Mouse (Mus musculus) 416B (cell line): ENCODE data around the gene Mfn2.
"Not testable (repeated sequence)": the region's sequence is repeated elsewhere in the genome, so short reads cannot be mapped to it uniquely, and the experiment has no call there.

ENCODE experiments used
- DNase-seq: peaks from one replicate; pipeline ENCODE4 v3.0.0; 2011; ENCODE audit warnings: low read depth

The Mfn2 gene

GRCm38 (mm10) chr4:147867563-147868449, 36.7 kb downstream of the Mfn2 start:
- DNase-seq = no peak

- DNase-seq = not testable (repeated sequence)
Measured at GRCm38 (mm10) chr4:147866793-147867192, 37.7 kb downstream of the Mfn2 start.

- DNase-seq = no peak
Measured at GRCm38 (mm10) chr4:147866056-147866455, 38.4 kb downstream of the Mfn2 start.

DNA sequence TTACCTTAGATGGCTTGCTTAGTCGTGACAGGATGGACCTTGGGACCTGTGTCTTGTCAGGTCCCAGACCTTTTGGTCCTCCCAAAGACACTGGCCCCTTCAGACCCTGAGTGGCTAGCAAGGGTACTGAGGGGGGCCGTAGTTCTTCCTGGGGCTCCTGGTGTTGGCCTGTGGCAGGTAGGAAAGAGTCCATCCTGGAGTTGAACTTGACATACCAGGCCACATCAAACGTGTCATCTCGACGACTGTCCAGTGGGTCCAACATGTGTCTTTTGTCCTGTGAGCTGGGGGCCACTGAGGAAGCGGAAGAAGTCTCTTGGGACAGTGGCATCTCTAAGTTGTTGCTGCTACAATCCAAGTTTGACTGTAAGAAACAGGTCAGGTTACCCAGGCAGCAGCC, 38.9 kb downstream of the Mfn2 start:
- DNase-seq = no peak

DNA sequence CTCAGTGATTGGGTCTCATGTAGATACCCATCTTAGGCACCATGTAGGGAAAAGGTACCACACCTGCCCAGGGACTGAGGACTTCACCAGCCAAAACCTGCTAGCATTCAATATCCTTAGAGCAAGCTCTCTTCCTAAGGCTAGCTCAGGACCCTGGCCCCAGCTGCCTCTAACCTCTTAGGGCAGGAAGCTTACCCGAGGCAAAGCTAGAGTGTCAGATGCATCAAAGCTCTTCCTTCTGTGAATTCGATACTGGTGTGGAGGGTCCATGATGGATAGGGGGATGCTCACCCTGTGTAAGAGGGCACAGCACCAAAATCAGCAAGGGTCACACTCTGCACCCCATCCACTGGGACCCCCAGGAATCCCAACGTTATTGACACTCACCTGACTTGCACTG, 42.5 kb downstream of the Mfn2 start:
- DNase-seq = no peak

GRCm38 (mm10) chr4:147850776-147851175, 53.7 kb downstream of the Mfn2 start:
- DNase-seq = no peak

- DNase-seq = no peak
Measured at GRCm38 (mm10) chr4:147848584-147848991, 55.9 kb downstream of the Mfn2 start.

DNA sequence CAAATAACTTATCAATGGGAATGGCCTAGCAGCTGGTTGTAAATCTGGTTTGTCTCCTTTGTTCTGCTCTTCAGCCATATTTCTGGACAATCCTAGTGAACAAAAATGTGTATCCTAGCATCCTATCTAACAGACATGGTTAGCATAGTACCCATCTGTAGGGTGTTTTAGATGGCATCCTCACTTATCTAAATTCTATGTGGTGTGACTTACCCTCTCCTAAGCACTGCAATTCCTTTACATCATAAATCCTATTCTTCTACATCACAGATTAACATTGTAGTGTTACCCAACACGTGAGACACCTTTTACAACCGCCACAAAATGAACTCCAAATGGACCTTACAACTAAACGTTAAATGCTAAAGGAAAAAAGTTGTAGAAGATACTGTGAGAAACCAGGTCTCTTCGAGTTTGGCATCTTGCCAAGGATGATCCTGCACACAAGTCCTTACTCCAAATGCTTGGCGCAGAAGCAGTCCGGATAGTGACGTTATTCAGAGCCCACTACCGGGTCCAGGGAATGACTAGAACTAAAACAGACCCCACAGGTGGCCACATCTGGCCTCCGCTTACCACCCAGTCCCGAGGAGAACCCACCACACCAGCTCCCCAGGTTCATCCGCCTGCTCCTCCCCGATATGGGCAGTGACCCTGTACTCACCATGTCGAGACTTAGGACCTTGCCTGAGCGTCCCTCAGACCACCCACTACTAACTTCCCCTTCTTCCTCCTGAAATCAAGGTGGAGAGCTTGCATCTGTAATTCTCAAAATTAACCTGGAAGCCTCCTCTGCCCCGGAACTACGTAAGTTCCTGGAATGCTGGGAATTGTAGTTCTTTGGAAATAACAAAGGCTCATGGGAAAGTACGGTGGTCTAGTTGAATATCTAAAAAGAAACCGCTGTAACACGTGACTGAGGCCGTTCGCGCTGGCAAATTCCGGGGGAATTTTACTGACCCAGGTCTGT, 56.6 kb downstream of the Mfn2 start, which contains the start of gene Zfp933:
Zfp933 (minus strand) TSS at position 753 of the 970 bp plus-strand sequence.
- peak; percentile 96 for DNase-seq

- no peak for DNase-seq
Measured at GRCm38 (mm10) chr4:147842871-147843270, 61.6 kb downstream of the Mfn2 start.

GRCm38 (mm10) chr4:147839282-147839681, 65.2 kb downstream of the Mfn2 start:
- not testable (repeated sequence) for DNase-seq

DNA sequence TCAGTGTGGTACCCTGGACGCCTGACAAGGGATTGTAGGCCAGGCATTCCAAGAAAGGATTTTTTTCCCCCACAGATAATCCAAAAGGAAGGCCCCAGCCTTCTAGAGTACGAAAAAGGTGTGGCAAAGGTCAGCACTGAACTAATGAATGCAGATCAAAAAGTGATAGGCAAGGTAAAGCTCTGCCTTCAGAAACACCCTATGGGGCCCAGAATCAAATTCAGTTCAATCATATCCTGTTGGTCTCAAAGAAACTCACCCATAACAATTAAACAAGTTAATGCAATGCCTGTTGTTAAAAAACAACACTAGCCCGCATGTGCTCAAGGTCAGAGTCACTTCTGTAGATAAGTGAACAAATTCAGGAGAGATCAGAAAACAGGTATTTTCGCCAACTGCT, 80.1 kb downstream of the Mfn2 start:
- no peak for DNase-seq
